Mouse (Mus musculus): Measurements from ENCODE around the gene Dhps. TPM values are rescaled to one million over a fixed set of nuclear protein-coding genes. Genes with fewer than 3 reads are reported as not detected.

Gene Dhps
- polyA plus RNA-seq, 1 experiment: 26.0 TPM

- WGBS: under 1% methylated on average over 30 of the region's 30 CpGs
- DNase-seq: peak; percentile 98
- TF ChIP-seq CTCF (conservative IDR thresholded peaks at IDR 0.05; ENCODE audit: insufficient read depth, insufficient read length, low read depth, low read length) (peak; percentile 44), POLR2A (IDR thresholded peaks at IDR 0.05; ENCODE audit: low read depth, low read length) (peak; percentile 87)
These were observed 11.7 kb downstream of the Dhps start, which contains the start of gene Man2b1 for GRCm38 (mm10) chr8:85083108-85083813. TSS of gene Man2b1 (plus strand) at chr8:85083270.

GRCm38 (mm10) chr8:85084633-85085032, 13.1 kb downstream of the Dhps start:
- no peak for DNase-seq
- Histone ChIP-seq H3K4me1 (ENCODE audit: control insufficient read depth, insufficient read depth, low read length) (peaks cover 12% of the 10 kb centered on the region), H3K4me3 (ENCODE audit: insufficient read depth, low read depth, low read length) (no peak overlapping the region)

More at GRCm38 (mm10) chr8:85083108-85083813, 11.7 kb downstream of the Dhps start, which contains the start of gene Man2b1:
- no peaks in the 10 kb centered on the region for H3K36me3 ChIP-seq (ENCODE audit: control insufficient read depth, insufficient read depth, low read length)
- no peaks in the 10 kb centered on the region for H3K27me3 ChIP-seq (replicated peaks; ENCODE audit: control insufficient read depth, insufficient read depth, low read length)
- peak within 1 kb of the TSS; percentile 59 for H3K4me3 ChIP-seq (ENCODE audit: insufficient read depth, low read depth, low read length)
- H3K4me1 ChIP-seq (ENCODE audit: control insufficient read depth, insufficient read depth, low read length): peaks cover 15% of the 10 kb centered on the region
- peak within 1 kb of the TSS; percentile 48 for H3K27ac ChIP-seq (ENCODE audit: insufficient read depth, low read depth, low read length)

GRCm38 (mm10) chr8:85086238-85086637, 14.7 kb downstream of the Dhps start:
- TF ChIP-seq POLR2A (IDR thresholded peaks at IDR 0.05; ENCODE audit: low read depth, low read length) (no peak), CTCF (conservative IDR thresholded peaks at IDR 0.05; ENCODE audit: insufficient read depth, insufficient read length, low read depth, low read length) (no peak)
- no peak overlapping the region for H3K4me3 ChIP-seq (ENCODE audit: insufficient read depth, low read depth, low read length)
- H3K36me3 ChIP-seq (ENCODE audit: control insufficient read depth, insufficient read depth, low read length): no peaks in the 10 kb centered on the region
- WGBS: 83% methylated on average over 3 of the region's 3 CpGs
- H3K27me3 ChIP-seq (replicated peaks; ENCODE audit: control insufficient read depth, insufficient read depth, low read length): no peaks in the 10 kb centered on the region
- no peak overlapping the region for H3K27ac ChIP-seq (ENCODE audit: insufficient read depth, low read depth, low read length)
- no peak for DNase-seq
- H3K4me1 ChIP-seq (ENCODE audit: control insufficient read depth, insufficient read depth, low read length): peaks cover 8% of the 10 kb centered on the region

More at GRCm38 (mm10) chr8:85084633-85085032, 13.1 kb downstream of the Dhps start:
- no peak overlapping the region for H3K27ac ChIP-seq (ENCODE audit: insufficient read depth, low read depth, low read length)
- TF ChIP-seq CTCF (conservative IDR thresholded peaks at IDR 0.05; ENCODE audit: insufficient read depth, insufficient read length, low read depth, low read length) (no peak), POLR2A (IDR thresholded peaks at IDR 0.05; ENCODE audit: low read depth, low read length) (no peak)
- WGBS: 74% methylated on average over 8 of the region's 8 CpGs
- H3K27me3 ChIP-seq (replicated peaks; ENCODE audit: control insufficient read depth, insufficient read depth, low read length): no peaks in the 10 kb centered on the region
- no peaks in the 10 kb centered on the region for H3K36me3 ChIP-seq (ENCODE audit: control insufficient read depth, insufficient read depth, low read length)

- no peak for DNase-seq
- H3K4me3 ChIP-seq (ENCODE audit: insufficient read depth, low read depth, low read length): no peak overlapping the region
- 88% methylated on average over 2 of the region's 2 CpGs for WGBS
- TF ChIP-seq POLR2A (IDR thresholded peaks at IDR 0.05; ENCODE audit: low read depth, low read length): no peak
- TF ChIP-seq CTCF (conservative IDR thresholded peaks at IDR 0.05; ENCODE audit: insufficient read depth, insufficient read length, low read depth, low read length): no peak
- no peak overlapping the region for H3K27ac ChIP-seq (ENCODE audit: insufficient read depth, low read depth, low read length)
- no peaks in the 10 kb centered on the region; the same call in 1 of the 2 replicates for H3K4me1 ChIP-seq (ENCODE audit: control insufficient read depth, insufficient read depth, low read length)
- H3K36me3 ChIP-seq (ENCODE audit: control insufficient read depth, insufficient read depth, low read length): no peaks in the 10 kb centered on the region
- H3K27me3 ChIP-seq (replicated peaks; ENCODE audit: control insufficient read depth, insufficient read depth, low read length): no peaks in the 10 kb centered on the region
These were observed 17.2 kb downstream of the Dhps start for GRCm38 (mm10) chr8:85088771-85089170.

GRCm38 (mm10) chr8:85090856-85091255, 19.3 kb downstream of the Dhps start:
- Histone ChIP-seq H3K27ac (ENCODE audit: insufficient read depth, low read depth, low read length) (no peak overlapping the region), H3K4me1 (ENCODE audit: control insufficient read depth, insufficient read depth, low read length) (no peaks in the 10 kb centered on the region), H3K27me3 (replicated peaks; ENCODE audit: control insufficient read depth, insufficient read depth, low read length) (no peaks in the 10 kb centered on the region), H3K4me3 (ENCODE audit: insufficient read depth, low read depth, low read length) (no peak overlapping the region), H3K36me3 (ENCODE audit: control insufficient read depth, insufficient read depth, low read length) (no peaks in the 10 kb centered on the region)
- WGBS: 90% methylated on average over 11 of the region's 11 CpGs
- DNase-seq: no peak
- no peak for TF ChIP-seq POLR2A (IDR thresholded peaks at IDR 0.05; ENCODE audit: low read depth, low read length)
- TF ChIP-seq CTCF (conservative IDR thresholded peaks at IDR 0.05; ENCODE audit: insufficient read depth, insufficient read length, low read depth, low read length): no peak

GRCm38 (mm10) chr8:85091526-85092090, 20.1 kb downstream of the Dhps start:
- TF ChIP-seq POLR2A (IDR thresholded peaks at IDR 0.05; ENCODE audit: low read depth, low read length): no peak
- no peak for TF ChIP-seq CTCF (conservative IDR thresholded peaks at IDR 0.05; ENCODE audit: insufficient read depth, insufficient read length, low read depth, low read length)
- no peak overlapping the region for H3K4me3 ChIP-seq (ENCODE audit: insufficient read depth, low read depth, low read length)
- no peak for DNase-seq
- no peaks in the 10 kb centered on the region; the same call in 1 of the 2 replicates for H3K36me3 ChIP-seq (ENCODE audit: control insufficient read depth, insufficient read depth, low read length)
- no peaks in the 10 kb centered on the region for H3K27me3 ChIP-seq (replicated peaks; ENCODE audit: control insufficient read depth, insufficient read depth, low read length)
- 62% methylated on average over 21 of the region's 21 CpGs for WGBS
- no peaks in the 10 kb centered on the region for H3K4me1 ChIP-seq (ENCODE audit: control insufficient read depth, insufficient read depth, low read length)
- H3K27ac ChIP-seq (ENCODE audit: insufficient read depth, low read depth, low read length): no peak overlapping the region

- no peak overlapping the region for H3K27ac ChIP-seq (ENCODE audit: insufficient read depth, low read depth, low read length)
- H3K27me3 ChIP-seq (replicated peaks; ENCODE audit: control insufficient read depth, insufficient read depth, low read length): no peaks in the 10 kb centered on the region
- H3K4me3 ChIP-seq (ENCODE audit: insufficient read depth, low read depth, low read length): no peak overlapping the region
- 91% methylated on average over 13 of the region's 13 CpGs for WGBS
- TF ChIP-seq POLR2A (IDR thresholded peaks at IDR 0.05; ENCODE audit: low read depth, low read length): no peak
- TF ChIP-seq CTCF (conservative IDR thresholded peaks at IDR 0.05; ENCODE audit: insufficient read depth, insufficient read length, low read depth, low read length): no peak
- DNase-seq: no peak
- no peaks in the 10 kb centered on the region; the same call in 1 of the 2 replicates for H3K36me3 ChIP-seq (ENCODE audit: control insufficient read depth, insufficient read depth, low read length)
- H3K4me1 ChIP-seq (ENCODE audit: control insufficient read depth, insufficient read depth, low read length): no peaks in the 10 kb centered on the region
These were observed 23.5 kb downstream of the Dhps start for GRCm38 (mm10) chr8:85095051-85095450.

All from kidney, adult 2 months (tissue).